Mouse (Mus musculus) heart, postnatal 4 days (tissue): Measurements from ENCODE around the gene Zc3h18. TPM values are rescaled to one million over a fixed set of nuclear protein-coding genes. Genes with fewer than 3 reads are reported as not detected.

ENCODE experiments used
- DNase-seq: peaks from one replicate; pipeline ENCODE4 v3.0.0; 2021
- total RNA-seq, 2 experiments: library from RNA; stranded (reverse); gene quantifications; 2 replicates each; pipeline ENCODE4 v1.2.3; 2021

The Zc3h18 gene
- 10 to 100 TPM; 28.4 to 31.1 TPM for total RNA-seq

DNA sequence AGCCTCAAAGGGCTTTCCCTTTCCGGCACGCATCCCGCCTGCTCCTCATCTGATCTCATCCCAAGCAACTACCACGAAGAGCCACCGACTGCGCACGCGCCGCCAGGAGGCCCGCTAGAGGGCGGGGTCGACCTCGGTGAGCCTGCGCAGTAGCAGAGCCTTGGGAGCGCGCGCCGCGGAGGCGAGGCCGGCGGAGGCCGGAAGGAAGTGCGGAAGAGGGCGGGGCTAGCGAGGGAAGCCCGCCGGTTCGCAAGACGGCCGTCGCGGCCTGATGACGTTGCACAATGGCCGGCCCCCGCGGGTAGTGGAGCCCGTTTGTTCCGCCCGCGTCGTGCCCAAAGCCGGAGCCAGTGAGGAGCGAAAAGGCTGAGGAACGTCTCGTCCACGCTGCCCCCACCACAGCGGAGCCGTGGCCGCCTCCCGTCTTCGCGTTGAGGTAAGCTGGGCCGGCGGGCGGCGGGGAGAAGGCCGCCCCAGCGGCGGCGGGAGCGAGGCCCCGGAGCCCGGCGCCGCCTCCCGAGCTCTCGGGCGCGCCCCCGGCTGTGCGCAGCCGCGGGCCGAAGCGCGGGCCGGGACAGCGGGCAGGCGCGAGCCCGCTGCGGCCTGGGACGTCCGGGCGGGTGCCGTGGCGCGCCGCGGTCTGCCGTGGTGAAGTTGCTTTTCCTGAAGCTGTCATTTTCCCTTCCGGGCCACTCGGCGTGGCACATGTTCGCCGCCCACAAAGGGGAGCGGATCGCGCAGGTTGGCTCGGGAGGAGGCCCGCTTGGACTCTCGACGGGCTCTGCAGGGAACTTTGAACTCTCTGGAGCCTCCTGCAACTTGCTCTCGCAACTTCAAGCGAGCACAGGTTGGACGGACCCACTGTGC is at the start of gene Zc3h18:
Gene Zc3h18 (plus strand): TSS at position 245 of the 867 bp plus-strand sequence.
- peak; percentile 100 for DNase-seq

DNA sequence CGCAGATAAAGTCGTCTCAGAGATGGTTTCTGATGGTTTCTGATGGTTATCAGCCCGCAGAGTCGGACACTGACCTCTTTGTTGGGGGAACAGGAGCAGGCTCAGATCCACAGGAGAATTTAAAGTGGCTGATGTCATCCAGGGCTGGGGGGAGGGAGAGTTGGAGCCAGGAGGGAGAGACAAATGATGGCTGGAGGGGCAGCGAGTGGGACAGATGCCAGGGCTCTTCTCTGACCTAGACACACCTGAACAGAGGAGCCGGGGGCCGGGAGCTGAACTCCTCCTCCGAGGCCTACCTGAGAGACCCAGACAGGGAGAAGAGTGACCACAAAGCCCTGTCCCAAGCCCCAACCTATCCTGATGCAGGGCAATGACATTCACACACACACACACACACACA is 47.3 kb upstream of the Zc3h18 start:
- DNase-seq: no peak

DNA sequence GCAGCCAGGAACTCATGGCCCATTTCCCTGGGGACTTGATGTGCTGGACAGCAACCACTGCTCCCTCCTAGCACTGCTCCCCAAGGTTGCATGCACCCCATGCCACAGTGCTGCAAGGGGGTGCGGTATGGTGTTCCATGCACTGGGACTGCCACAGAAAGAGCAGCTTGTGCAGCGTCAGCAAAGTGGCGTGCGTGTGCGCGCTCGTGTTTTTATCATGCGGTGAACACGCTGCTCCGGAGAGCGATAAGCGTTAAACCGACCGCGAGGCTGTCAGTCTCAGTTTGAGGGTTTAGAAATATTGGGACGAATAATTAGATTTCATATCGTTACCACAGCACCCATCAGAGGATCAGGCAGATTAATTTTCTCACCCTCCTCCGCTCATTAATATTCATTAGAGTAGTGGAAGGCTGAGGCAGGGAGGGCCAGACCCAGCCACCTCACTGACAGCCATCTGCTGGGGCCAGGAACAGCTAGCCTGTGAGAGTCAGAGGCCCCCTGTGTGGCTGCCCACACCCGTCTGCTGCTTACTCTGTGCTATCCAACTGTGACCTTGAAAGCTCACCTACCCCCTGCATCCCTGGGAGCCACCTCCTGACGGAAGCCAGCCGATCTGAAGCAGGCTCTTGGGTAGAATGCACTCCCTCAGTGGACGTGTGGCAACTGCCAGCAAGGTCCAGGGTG is 46.7 kb upstream of the Zc3h18 start:
- no peak for DNase-seq

DNA sequence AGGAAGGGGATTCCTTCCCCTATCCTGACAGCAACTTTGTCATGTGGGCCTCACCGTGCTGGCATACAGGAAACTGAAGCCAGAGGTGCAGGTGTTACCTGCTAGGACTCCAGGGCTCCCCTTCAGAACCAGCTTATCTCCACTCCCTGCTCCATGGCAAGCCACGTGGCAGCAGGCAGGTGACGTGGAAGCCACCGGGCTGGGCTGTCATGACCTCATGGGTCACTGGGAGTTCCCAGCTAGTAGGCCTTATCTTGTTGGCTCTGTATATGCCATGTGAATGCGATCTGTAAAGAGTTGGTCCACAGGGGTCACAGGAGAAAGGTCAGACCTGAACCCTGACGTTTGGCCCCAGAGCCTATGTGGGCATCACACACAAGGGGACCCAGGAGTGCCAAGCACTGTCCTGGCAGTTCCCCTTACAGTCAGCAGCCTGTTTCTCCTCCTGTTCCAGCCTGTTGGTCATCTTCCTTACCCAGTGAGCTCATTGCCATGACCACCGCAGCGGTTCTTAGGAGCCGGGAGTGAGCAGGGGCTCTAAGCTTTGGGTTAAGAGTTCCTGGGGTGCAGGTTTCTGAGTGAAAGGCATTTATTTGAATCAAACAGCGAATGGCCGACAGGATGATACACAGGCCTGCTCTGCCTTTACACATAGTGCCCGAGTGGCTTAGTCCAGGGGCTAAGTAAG is 45.8 kb upstream of the Zc3h18 start:
- no peak for DNase-seq

DNA sequence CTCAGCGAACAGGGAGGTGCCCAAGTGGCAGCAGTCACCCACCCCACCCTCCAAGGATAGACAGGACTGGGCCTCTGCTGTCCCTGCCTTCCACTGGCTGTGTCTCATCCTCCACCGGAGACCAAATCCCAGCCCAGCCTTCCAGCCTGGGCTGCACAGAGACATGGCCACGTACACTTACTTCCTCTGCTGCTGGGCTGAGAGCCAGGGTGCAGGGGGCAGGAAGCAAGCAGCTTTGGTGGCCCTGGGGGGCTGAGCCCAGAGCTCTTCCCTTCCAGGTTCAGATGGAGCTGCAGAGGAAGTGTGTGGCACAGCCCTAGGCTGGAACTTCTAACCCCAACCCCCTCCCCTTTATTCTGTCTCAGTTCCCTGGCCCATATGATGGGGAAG is 45.3 kb upstream of the Zc3h18 start:
- DNase-seq: peak; percentile 77

DNA sequence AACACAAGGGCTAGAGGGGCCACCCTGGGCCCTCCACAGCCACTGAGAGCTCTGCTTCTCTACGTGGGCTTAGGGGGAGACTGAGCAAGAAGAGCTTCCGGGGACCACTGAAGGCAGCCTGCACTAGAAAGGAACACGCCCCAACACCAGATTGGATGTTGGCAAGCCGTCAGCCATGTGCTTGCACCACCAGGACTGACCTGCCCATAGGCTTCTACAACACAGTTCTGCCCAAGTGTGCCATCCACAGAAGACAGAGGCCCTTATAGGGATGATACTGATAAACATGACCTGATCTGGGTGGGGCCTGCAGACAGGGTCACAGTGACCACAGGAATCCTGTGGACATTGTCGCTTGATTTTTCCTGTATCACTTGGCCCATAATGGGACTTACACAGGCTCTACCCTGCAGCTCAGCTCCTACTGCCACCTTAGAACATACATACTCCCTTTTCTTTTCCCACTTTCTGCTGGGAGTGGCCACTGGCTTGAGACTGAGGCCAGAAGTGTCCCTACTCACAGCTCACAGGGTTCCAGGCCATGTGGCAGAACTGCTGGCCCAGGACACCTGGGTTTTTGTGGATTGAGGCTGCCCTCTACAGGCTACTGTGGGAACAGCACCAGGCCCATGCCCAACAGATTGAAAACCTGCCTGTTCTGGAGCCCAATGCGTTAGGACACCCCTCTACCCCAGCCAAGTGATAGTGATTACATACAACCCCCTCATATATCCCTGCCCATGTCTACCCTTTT is 43.5 kb upstream of the Zc3h18 start:
- peak; percentile 92 for DNase-seq

DNA sequence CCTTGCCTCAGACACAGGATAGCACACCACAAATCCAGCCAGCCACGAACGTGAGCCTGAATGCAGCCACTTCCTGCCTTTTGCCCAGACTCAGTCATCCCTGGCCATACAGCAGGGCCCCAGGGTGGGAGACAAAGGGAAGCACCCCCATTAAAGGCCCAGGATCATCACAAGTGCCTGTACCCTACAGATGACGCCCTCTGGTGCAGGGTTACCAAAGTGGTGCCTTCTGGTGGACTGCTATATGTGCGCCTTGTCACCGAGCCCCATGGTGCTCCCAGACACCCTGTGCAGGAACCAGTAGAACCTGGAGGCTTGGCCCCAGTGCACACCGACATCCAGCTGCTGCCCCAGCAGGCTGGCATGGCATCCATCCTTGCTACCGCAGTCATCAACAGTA is 42.9 kb upstream of the Zc3h18 start:
- no peak for DNase-seq

DNA sequence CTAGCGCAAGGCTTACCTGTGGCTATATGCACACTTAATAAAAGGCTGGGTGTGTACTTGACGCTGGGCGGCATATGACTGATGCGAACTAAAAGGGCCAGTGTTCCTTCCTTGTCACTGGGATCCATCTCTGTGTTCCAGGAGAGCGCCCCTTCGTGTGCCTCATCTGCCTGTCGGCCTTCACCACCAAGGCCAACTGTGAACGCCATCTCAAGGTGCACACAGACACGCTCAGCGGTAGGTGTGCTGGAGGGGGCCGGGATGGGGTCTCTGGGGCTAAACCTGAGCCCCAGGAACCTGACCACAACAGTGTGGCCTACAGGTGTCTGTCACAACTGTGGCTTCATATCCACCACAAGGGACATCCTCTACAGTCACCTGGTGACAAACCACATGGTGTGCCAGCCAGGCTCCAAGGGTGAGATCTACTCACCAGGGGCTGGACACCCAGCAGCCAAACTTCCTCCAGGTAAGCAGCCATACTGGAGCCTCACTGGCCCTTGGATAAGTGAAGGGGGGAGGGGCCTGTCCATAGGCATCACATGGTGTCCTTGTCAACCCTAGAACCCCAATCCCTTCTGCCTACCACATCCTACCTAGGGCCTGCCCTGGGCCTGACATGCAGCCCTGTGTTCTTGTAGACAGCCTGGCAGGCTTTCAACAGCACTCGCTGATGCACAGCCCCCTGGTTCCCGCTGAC is 41.5 kb upstream of the Zc3h18 start:
- no peak for DNase-seq

DNA sequence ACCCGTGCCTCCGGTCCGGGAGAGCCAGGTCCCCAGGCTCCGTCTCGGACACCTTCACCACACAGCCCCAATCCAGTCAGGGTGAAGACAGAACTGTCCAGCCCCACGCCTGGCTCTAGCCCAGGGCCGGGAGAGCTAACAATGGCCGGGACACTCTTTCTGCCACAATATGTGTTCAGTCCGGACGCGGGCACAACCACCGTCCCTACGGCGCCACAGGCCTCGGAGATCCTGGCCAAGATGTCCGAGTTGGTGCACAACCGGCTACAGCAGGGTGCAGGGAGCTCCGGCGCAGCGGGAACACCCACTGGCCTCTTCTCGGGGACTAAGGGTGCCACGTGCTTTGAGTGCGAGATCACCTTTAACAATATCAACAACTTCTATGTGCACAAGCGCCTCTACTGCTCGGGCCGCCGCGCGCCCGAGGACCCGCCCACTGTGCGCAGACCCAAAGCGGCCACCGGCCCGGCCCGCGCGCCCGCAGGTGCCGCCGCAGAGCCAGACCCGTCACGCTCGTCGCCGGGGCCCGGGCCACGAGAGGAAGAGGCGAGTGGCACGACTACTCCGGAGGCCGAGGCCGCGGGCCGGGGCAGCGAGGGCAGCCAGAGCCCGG is 40.7 kb upstream of the Zc3h18 start:
- no peak for DNase-seq

DNA sequence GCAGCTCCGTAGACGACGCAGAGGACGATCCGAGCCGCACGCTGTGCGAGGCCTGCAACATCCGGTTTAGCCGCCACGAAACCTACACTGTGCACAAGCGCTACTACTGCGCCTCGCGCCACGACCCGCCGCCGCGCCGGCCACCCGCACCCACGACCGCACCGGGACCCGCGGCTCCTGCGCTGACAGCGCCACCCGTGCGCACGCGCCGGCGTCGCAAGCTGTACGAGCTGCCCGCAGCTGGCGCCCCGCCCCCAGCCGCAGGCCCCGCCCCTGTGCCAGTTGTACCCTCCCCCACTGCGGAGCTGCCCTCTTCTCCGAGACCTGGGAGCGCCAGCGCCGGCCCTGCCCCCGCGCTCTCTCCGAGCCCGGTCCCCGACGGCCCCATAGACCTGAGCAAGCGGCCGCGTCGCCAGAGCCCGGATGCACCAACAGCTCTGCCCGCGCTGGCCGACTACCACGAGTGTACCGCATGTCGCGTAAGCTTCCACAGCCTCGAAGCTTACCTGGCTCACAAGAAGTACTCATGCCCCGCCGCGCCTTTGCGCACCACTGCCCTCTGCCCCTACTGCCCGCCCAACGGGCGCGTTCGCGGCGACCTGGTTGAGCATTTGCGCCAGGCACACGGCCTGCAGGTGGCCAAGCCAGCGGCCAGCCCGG is 40.0 kb upstream of the Zc3h18 start:
- no peak for DNase-seq

DNA sequence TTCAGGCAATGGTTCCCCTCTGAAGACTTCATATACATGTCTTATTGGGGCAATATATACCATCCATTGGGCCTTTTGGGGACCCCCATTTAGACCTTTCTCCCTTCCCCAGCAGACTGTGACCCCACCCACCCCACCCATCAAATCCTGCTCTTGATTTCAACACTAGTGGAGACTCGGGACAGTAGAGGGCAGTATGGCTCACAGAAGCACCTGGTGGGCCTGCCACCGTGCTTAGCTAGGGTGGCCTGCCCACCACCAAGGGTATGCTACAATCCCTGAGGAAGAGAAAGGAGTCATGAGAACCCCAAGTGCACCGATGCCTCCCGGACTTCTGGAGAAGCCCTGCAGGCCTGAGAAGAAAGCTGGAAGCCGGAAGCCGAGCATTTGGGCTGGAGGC is 37.6 kb upstream of the Zc3h18 start:
- no peak for DNase-seq

DNA sequence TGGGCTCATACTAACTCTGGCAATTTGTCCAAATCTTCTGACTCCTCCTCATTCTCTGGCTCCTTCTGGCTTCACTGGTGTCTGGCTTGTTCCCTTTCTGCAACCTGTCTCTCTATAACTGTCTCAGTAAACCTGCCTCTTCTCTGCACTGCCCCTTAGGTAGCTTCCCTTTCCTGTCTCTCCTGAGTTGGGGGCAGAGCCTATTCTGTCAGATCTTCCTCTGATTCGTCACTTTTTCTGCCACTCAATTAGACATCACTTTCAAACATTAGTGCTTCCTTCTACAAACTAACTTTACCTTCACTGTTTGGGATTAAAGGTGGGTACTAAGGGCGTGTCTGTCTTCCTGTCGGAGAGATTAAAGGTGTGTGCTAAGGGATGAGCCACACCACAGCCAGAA is 35.6 kb upstream of the Zc3h18 start:
- no peak for DNase-seq

DNA sequence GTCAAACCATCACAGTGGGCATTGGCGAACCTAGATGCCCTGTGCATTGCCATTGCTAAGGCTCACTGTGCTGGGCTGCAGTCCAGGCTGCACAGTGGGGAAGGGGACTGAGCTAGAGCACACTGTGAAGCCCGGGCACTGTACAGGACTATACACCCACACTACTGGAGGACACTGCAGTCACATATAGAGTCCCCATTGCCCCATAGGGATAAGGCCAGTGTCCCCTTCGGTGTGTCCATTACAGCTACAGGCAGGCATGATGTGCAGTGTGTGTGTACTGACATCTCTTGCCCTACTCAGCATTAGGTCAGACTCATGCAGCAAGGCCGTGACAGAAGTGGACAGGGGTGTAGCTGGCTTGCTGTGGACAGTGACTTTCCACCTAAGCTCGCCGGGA is 34.6 kb upstream of the Zc3h18 start:
- no peak for DNase-seq

DNA sequence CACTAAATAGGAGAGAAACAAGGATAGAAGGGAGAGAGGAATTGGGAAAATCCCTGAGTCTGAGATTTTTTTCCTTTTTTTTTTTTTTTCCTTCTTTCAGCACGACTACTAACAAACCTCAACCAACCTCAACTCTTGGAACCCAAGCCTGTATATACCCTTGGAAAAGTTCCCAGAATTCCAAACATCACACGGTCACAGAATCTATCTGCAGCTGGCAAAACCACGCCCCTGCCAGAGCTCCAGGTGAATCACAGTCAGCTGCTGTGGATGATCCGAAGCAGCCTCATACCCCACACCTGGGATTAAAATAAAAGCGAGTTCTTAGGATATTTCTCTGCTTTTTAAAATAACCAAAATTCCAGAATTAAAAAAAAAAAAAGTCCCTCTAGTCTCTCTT is 34.0 kb upstream of the Zc3h18 start:
- no peak for DNase-seq

DNA sequence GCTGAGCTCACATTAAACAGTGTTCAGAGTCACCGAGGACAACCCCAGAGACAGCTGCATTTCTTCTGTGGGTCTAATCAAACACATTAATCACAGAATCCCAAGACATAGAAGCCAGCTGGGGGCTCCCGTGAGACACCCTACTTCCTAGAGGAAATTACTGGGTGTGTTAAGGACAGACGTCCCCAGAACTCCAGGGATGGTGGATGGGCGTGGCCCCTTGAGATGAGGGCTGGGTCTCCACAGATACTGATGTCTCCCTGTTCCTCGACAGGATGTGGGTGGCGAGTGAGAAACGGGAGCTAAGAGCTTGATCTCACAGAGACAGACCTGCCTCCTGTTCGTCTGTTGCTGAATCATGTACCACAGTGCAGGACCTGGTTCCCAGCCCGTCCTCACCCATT is 33.6 kb upstream of the Zc3h18 start:
- peak; percentile 66 for DNase-seq

DNA sequence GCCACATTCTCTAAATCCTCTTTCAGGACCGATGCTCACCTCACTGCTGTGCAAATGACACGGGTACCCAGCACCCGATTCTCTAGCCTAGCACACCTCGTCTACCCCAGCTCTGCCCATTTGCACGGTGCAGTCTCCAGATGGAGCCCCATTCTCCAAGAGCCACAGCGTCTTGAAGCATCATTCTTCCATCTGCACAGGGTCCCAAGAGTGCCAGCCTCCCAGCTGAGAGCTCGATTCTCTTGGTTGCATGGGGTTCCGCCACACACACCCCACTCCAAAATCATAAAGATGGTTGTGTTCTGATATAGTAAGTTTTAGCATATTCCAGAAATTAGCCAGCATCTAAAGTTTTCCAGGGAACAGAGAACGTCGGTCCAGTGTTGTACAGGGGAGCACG is 33.1 kb upstream of the Zc3h18 start:
- no peak for DNase-seq

DNA sequence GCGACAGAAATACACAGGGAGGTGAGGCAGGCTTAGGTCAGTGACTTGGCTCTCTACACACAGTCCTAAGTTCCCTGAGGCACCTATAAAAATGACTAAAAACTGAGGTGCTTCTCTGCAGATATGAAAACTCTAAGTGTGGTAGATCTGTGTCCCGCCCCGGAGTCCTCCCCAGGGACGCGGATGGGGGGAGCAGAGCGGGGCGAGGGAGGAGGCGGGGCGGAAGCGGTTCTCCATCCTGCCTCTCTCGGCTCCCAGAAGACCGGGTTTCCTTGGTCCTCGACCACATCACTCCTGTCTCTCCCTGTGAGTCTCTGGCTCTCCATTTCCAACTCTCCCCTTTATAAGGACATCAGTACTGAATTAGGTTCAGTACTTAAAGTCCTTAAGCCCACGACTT is 32.7 kb upstream of the Zc3h18 start:
- peak; percentile 60 for DNase-seq

DNA sequence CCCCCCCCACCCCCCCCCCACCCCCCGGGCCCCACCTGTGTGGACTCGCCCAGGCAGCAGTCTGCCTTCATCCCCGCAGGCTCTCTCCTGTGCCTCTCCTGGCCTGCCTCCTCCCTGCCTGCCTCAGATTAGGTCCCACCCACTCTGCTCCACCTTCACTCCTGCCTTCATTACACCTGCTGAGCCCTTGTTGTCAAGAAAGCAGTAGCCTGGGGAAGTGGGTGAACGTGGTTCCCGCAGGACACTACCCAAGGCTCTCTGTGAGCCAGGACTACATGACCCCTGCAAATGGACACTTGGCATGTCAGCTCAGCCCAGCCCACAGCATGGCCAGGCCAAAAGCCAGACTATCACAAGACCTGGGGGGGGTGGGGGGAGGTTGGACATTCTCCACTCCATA is 32.2 kb upstream of the Zc3h18 start:
- DNase-seq: no peak

DNA sequence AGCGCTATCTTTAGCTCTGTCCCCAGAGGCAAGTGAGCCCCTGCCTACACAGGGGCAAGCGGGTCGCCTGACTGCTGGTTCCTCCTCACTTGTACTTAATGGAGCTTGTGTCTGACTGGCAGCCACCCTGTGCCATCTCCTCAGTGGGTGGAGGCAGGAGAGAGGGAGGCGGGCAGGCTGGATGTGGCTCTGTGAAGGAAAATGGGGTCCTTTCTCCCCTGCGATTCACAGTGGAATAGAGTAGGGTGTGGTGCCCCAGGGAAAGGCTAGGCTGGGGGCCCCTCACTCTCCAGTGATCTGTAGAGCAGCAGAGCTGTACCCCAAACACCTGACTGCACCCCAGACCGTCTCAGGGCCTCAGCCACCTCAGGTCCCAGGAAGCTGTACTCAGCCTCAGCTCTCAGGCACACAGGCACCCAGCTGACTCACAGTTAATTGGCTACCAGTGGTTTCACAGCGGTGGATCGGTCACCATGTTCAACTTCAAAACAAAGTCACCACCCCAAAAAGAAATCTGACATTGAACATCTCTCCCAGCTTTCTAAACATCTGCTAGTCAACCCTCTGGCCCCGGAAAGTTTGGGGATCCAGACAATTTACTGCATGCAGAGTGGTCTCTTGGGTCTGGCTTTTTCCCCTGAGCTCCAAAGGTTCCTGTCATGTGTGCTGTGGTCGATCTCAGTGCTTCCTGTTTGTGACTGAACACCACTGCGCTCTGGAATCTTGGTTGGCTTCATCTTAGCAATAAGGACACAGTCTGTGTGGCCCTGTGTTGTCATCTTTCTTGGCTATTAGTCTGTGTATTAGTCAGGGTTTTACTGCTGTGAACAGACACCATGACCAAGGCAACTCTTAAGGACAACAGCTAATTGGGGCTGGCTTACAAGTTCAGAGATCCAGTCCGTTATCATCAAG is 31.0 kb upstream of the Zc3h18 start:
- DNase-seq: no peak
